Mouse (Mus musculus) urinary bladder, adult 18-20 months (tissue): ENCODE results near the gene Cldn1.

Experiments used
- DNase-seq, 2 experiments: peaks; one replicate each; pipeline ENCODE4 v3.0.0; 2022; ENCODE audit warnings: low spot score in 2 of 2, mixed read lengths in 2 of 2

Gene Cldn1

GRCm38 (mm10) chr16:26371325-26372053, at the start of gene Cldn1:
Gene Cldn1 (minus strand): TSS chr16:26371841.
- peak; percentile 71 to 94 for DNase-seq

DNA sequence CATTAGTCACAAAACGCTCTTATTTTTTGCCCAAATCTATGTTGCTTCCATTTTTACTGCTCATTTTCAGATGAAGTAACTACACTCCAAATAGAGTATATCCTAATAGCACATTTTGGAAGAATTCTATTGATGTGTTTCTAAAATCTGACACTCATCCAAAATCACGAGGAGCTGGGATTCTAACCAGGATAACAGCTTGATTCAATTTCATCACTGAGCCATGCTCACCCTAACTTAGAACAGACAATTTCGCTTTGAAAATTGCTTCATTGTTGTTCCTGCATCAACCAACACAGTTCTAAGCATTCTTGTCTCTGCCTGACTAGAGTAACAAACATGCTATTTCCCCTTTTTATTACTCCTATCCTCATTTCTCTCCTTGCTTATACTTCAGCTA, 47.0 kb upstream of the Cldn1 start:
- DNase-seq: no peak

GRCm38 (mm10) chr16:26404070-26404469, 32.4 kb upstream of the Cldn1 start:
- no peak for DNase-seq

GRCm38 (mm10) chr16:26400971-26401370, 29.3 kb upstream of the Cldn1 start:
- DNase-seq: peak in 1 of 2 experiments; percentile 28

DNA sequence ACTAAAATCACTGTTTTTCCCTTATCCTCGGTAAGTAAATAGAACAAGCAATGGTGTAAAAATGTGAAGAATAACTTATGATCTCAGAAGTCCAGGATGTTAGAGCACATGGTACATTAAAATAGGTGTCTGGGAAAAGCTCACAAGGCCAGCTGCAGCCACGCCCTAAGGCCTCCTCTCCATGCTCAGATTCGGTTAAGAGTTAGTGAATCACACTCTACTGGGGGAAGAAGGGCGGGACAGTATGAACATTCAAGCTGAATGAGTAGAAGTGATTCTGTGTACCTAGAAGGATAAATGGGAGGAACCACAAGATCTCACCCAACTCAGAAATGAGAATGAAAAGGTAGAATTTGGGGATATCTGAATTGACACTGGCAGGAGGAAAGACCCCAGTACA, 28.9 kb upstream of the Cldn1 start:
- no peak for DNase-seq

DNA sequence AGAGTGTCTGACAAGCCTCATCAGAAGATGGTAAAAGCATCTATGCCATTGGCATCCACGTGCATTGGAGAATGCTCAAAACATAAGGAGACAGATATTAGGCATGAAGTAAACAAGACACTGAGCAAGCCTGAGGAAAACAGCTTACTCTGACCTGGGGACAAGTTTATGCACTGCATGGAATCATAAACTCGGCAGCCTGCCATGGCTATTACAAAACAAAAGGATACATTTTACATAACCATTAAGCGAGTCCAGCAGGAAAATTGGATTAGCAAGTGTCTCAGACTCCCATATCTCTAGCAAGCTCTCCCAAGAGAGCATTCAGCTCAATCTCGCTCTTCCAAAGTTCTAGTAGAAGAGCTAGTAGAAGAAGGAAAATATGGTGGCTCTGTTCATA, 19.3 kb upstream of the Cldn1 start:
- DNase-seq: no peak

DNA sequence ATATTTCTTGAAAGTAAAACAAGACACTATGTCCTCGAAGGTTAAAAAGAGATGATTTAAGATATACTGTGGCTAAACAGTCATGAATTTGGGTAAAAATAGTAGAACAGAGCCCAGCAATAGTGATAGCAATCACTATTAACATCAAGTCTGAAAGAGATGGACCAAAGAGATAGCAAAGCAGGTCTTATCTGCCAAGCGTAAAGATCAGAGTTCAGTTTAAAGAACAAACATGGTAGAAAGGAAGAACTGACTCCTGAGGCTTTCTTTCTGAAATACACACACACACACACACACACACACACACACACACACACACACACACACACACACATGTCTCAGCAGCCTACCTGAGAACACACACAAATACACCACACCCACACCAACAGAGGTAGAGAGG, 14.5 kb upstream of the Cldn1 start:
- DNase-seq: no peak

DNA sequence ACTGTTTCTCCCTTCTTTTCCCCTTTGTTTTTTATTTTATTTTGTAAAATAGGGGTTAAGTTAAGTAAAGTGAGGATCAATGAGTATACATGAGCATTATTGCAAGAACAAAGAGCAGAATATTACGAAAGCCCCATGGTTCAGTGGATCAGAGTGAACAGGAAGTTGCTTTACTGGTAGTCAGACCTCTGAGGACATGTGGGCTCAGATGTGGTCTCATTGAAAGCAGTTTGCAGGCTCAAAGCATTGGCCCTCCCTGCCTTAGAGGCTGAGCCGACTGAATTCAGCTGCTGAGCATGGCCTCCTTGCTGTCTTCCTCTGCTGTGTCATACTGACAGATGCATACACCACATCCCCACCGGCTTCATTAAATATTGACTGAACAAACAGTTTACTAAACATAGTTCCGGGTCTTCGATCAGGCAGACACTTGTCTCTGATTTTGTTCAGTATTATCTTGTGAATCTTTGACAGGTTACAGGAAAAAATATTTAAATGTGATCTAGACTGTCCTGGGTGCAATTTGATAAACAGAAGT, 12.5 kb upstream of the Cldn1 start:
- no peak for DNase-seq

GRCm38 (mm10) chr16:26377170-26377569, 5.5 kb upstream of the Cldn1 start:
- DNase-seq: no peak

DNA sequence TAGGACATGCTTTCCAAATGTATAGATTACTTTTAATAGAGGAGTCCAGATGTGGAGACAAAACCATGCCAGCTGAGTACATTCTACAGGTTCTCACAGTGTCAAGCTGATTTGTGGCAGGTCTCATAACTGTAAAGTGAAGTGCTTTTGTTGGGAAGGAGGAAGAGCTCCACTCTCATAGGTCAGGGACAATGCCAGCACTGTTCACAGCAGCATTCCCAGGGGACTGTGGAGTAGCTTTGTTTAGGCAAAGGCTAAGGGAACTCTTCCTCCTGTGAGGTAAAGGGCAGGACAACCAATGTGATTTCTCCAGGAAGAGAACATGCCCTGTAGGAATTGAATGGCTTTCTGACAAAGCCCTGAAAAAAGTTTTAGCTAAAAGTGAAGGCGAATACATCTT, 1.5 kb downstream of the Cldn1 start:
- DNase-seq: no peak

- DNase-seq: no peak
These were observed 2.5 kb downstream of the Cldn1 start for GRCm38 (mm10) chr16:26369044-26369730.

DNA sequence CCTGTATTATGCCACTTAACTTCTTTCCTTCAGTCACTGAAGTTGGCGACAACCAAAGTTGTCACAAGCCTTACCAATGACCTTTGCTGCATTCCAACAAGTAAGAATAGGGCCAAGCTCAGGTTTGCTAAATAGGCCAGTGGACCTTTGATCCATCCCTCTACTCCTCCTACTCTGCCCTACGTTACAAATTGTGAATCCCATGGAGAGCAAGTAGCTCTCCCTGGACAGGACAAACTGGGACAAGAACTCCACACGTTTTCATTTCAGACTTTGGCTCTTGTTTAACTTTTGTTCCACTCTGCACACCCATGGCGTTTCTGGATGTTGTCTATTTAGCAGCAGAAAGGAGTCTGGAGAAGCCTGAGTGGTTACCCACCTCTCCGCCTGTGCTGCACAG, 3.5 kb downstream of the Cldn1 start:
- DNase-seq: no peak

- DNase-seq: no peak
These were observed 10.9 kb downstream of the Cldn1 start for GRCm38 (mm10) chr16:26360694-26361093.

- DNase-seq: no peak
These were observed 12.0 kb downstream of the Cldn1 start for GRCm38 (mm10) chr16:26359619-26360018.

DNA sequence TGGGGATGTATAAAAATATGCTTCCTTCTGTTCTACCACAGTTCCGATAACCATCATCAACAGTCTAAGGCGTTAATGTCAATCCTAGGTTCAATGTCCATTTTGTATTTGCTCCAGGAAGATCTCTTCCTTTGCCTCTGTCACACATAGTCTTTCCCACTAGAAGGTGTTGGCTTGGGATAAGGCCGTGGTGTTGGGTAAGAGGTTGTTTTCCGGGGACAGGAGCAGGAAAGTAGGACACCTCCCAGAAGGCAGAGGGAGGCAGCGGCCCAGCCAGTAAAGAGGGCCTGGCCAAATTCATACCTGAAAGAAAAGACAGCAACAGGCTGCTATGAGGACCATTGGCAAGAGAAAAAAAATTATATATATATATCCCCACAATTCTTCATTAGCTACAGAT, 12.7 kb downstream of the Cldn1 start:
- no peak for DNase-seq

DNA sequence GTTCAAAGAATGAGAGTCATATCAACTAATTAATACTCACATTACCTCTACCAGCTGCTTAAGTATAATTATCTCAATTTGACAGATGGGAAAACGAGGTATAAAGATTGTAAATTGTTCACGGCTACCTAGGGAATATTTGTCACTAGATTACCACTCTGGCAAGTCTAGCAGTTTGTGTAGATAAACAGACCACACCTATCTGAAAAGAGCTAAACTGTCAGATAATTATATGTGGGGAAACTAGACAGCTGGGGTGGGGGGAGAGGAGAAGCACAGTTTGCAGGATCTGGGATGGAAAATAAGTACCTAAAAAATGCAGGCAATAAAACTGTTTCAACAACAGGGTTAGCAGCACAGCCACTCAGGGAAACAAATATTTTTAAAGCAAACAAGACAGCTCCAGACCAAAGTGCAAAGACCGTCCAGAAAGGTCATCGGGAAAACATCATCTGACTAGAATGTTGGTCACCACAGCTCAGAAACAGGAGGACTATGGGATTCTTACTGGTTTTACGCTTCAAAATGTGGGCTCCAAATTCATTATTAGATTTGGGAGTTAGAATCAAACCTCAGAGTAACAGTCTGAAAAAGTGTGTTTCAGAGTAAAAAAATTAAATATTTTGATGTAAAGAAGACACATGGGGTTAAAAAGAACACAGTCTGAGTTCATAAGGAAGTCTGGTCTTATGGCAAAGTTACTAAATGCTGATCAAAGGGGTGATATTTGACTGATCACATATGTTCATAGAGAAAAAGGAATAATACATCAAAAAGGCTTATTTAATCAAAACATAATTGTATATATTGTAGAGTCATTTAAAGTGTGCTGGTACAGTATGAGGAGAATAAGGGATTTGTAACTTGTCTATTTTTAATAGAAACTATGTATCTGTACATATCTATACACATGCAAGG, 13.5 kb downstream of the Cldn1 start:
- no peak for DNase-seq

DNA sequence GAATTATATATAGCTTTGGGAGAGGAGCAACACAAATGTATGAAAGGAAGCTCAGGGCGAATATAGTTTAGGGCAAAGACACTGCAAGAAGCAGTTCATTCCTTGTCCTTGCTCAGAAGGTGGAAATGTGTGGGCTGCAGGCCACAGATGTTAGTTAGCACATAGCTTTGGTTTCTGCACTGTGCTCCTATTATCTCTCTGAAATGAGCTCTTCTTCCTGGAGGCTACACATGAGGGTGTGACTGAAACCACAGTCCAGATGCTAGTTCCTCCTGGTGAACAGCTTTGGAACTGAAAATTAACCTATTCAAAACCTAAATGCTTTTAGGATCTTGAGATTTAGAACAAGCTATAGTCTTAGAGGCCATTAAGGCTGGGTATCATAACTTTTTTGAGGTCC, 16.1 kb downstream of the Cldn1 start:
- DNase-seq: no peak

DNA sequence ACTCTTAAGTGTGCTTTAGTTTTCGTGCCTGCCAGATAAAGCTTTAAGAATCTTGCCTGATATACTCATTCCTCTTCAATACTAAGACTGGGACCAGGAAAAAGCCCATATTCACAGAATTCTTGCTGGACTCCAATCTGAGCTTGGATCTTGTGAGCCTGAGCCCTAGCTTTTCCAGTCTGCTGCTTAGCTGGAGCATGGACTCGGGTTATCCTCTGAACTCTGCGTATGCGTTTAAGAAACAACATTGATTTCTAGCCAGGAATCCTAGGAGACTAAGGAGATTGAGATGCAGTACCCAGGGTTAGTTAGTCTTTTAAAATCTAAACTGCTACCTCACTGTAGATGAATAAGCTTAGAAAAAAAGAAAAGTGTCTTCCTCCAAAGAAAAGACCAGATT, 20.9 kb downstream of the Cldn1 start:
- DNase-seq: no peak

DNA sequence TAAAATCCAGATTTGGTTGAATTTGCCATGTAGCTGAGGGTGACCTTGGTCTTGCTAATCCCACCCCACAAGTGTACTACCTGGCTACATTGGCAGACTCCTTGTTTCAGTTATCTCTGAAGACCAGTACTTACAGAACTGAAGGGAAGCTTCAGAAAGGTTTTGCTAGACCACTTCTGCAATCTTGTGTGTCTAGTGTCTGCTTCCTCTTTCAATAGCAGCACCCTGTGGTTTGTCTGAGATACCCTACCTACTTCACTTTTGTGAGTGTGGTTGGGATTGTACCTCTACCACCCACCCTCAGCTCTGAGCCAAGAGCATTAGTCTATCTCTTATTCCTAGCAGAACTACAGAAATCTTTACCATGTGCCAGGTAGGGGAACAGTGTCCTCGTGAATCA, 22.8 kb downstream of the Cldn1 start:
- DNase-seq: no peak

- DNase-seq: no peak
These were observed 55.4 kb downstream of the Cldn1 start for GRCm38 (mm10) chr16:26316281-26316680.

DNA sequence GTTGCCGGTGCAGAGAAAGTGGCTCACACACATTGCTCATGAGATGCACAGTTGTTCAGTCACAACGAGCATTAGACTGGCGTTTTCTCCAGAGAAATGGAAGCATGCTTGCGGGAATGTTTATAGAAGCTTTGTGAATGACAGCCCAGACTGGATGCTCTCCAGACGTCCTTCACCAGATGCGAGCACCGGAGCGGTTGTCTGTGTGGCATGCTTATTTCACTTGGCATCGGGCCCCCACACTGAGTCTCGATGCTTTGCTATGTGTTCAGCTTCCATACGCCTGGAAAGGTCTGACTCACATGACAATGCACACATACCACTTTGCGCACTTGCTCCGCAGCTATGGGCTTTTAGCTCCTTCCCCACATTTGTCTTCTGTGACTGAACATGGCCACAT, 56.8 kb downstream of the Cldn1 start:
- DNase-seq: no peak

DNA sequence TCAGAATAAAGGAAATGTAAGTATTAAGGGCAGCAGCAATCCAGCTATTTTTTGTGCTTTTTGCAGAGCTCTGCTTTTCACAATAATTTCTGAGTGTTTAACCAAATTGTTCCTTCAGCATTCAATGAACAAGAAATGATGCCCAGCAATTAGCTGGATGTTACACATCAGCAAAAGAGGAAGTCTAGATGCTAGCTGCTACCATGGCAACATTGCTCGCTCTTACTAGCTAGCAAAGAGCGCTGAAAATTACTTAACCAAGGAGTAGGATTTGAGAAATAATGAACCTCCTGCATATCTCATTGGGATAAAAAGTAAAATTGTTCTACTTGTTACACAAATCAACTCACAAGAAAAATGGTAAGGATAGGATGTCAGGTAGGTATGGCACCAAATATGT, 62.2 kb downstream of the Cldn1 start:
- no peak for DNase-seq
